Mouse (Mus musculus) heart, embryonic 15.5 days (tissue): ENCODE data around the gene Acvr1. TPM values are rescaled to one million over a fixed set of nuclear protein-coding genes. Genes with fewer than 3 reads are reported as not detected.

ENCODE experiments used
- ATAC-seq: fragments of 200-750 bp; cut with Nextera tagmentation; replicated peaks from 2 replicates; pipeline ENCODE4 v1.8.0; 2017; ENCODE audit warnings: low read depth, moderate TSS enrichment; ENCODE audit not compliant: insufficient number of reproducible peaks, insufficient read depth, low FRiP score
- H3K27ac ChIP-seq: fragments of 300-500 bp; sonication (generic); 2 replicates; pipeline ENCODE4 v1.5.1; 2015; ENCODE audit warnings: mild to moderate bottlenecking, inconsistent platforms
- H3K27me3 ChIP-seq: fragments of 300-500 bp; sonication (generic); 2 replicates; pipeline ENCODE4 v1.6.1; 2015; ENCODE audit warnings: inconsistent platforms
- H3K36me3 ChIP-seq: fragments of 300-500 bp; sonication (generic); 2 replicates; pipeline ENCODE4 v1.6.1; 2015; ENCODE audit warnings: mild to moderate bottlenecking, inconsistent platforms
- H3K4me1 ChIP-seq: fragments of 300-500 bp; sonication (generic); replicated peaks from 2 replicates; pipeline ENCODE4 v1.6.1; 2015; ENCODE audit warnings: inconsistent platforms
- H3K4me2 ChIP-seq: fragments of 300-500 bp; sonication (generic); 2 replicates; pipeline ENCODE4 v1.6.1; 2015; ENCODE audit warnings: inconsistent platforms, mild to moderate bottlenecking, moderate library complexity
- H3K4me3 ChIP-seq: fragments of 300-500 bp; sonication (generic); 2 replicates; pipeline ENCODE4 v1.5.1; 2015; ENCODE audit warnings: mild to moderate bottlenecking, inconsistent platforms
- H3K9ac ChIP-seq: fragments of 300-500 bp; sonication (generic); 2 replicates; pipeline ENCODE4 v1.6.1; 2015; ENCODE audit warnings: mild to moderate bottlenecking, inconsistent platforms
- H3K9me3 ChIP-seq: fragments of 300-500 bp; sonication (generic); replicated peaks from 2 replicates; pipeline ENCODE4 v1.6.1; 2016; ENCODE audit warnings: inconsistent platforms
- WGBS: fragments of 180-500 bp; shearing (Covaris S2); methylation state at CpG from one replicate; pipeline ENCODE4 v1.1.7; 2015; ENCODE audit warnings: mixed read lengths; 5-methylcytosine and 5-hydroxymethylcytosine counted together
- polyA plus RNA-seq: library from polyadenylated mRNA; unstranded; fragments of >200 nt; fragmentation: Nextera tagmentation; extraction: Ambion mirVana; gene quantifications from 2 replicates; pipeline ENCODE4 v1.2.1, GENCODE M21; 2015

The Acvr1 gene
- polyA plus RNA-seq: 8.6 and 8.8 TPM in 2 replicates

DNA sequence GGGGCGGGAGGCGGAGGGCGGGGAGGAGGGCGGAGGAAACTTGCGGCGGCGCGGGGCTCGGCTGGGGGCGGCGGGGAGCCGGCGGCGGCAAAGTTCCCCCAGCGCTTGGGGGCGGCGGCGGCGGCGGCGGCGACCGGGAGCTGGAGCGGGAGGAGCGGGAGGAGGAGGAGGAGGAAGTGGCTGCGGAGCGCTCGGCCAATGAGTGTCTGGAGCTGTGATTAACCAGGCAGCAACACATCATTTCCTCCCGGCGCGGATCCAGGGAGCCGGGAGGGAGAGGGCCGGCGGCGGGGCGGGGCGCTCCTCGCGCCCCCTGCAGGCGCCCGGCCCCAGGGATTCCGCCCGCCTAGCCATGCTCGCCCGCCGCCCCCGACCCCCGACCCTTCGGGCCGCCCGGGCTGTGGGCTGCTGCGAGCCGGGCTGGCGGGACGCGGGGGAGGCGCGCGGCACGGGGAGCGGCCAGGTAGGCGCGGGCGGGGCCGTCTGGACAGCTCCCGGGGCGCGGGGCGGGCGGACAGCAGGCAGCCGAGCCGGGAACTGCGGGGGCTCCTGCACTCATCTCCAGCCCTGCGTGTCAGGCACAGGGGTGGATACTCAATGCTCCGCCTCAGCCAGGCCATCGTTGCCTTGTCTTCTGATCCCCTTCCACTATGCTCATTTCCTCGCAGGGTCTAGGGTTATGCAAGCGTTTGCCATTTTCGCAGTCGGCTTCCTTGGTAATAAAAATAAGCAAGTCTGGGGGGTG, at the start of gene Acvr1, which contains the start of gene Upp2:
Acvr1 (minus strand) TSS at position 92 of the 745 bp plus-strand sequence.
Upp2 (plus strand) TSS at position 233 of the 745 bp plus-strand sequence.
- Histone ChIP-seq H3K4me3 (peak within 1 kb of the TSS; percentile 97), H3K27me3 (no peaks in the 10 kb centered on the region), H3K4me2 (peak within 1 kb of the TSS; percentile 66), H3K4me1 (peaks cover 50% of the 10 kb centered on the region), H3K36me3 (no peaks in the 10 kb centered on the region), H3K27ac (peak within 1 kb of the TSS; percentile 99), H3K9me3 (no peaks in the 10 kb centered on the region), H3K9ac (peak within 1 kb of the TSS; percentile 93)
- WGBS: under 1% methylated on average over 51 of the region's 80 CpGs
- peak; percentile 92 for ATAC-seq

DNA sequence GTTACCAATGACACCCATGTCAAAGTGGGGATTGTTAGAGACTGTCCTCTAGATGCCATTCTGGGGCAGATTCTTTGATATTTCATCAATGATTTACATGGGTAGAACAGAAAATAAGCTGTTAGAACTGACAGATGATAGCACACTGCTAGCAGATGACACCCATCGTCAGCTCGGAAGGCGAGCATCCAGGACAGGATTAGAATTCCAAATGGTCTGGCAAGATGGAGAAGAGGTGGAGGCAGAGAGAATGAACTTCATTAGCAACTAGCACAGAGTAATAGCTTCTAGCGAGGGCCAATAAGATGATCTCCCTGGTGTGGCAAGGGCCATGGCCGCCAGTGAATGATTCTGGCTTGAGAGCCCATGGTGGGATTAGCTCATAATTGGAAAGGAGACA, 48.8 kb upstream of the Acvr1 start:
- 82% methylated on average over 5 of the region's 5 CpGs for whole genome bisulfite sequencing
- H3K27me3 ChIP-seq: no peaks in the 10 kb centered on the region
- ATAC-seq: no peak
- H3K27ac ChIP-seq: no peak overlapping the region
- H3K4me2 ChIP-seq: no peak overlapping the region
- no peak overlapping the region for H3K9ac ChIP-seq
- H3K4me3 ChIP-seq: no peak overlapping the region
- H3K9me3 ChIP-seq: no peaks in the 10 kb centered on the region
- H3K4me1 ChIP-seq: no peaks in the 10 kb centered on the region
- H3K36me3 ChIP-seq: no peaks in the 10 kb centered on the region

DNA sequence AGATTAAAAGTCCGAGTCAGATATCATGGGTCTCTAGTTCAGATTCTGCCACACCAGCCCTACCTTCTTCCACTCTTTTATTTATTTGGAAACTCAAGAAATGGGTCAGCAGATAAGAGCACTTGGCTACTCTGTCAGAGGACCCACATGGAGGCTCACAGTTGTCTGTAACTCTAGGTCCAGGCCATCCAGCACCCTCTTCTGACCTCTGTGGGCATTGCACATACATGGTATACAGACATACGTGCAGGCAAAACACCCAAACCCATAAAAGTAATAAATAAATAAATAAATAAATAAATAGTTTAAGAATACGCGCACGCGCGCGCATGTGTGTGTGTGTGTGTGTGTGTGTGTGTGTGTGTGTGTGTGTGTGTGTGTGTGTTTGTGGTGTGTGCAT, 47.9 kb upstream of the Acvr1 start:
- no peak overlapping the region for H3K9ac ChIP-seq

DNA sequence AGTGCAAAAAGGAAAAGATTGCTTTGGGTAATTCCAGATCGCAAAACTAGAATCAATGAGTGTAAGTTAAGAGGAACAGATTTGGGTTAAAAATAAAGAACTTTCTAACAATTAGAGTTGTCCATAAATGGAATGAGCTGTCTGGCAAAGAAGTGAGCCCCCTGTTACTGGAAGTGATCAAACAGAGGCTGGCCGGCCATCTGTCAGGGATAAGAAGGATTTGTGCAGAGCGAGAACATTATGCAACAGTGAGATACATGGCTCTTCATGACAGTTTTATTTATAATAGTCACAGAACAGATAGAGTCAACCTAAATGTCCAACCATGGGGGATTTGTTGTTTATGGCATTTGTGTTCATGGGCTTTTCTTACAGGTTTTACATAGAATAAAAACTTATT, 46.8 kb upstream of the Acvr1 start:
- Histone ChIP-seq H3K4me3 (no peak overlapping the region), H3K9ac (no peak overlapping the region), H3K36me3 (no peaks in the 10 kb centered on the region), H3K4me1 (no peaks in the 10 kb centered on the region), H3K27me3 (no peaks in the 10 kb centered on the region), H3K9me3 (no peaks in the 10 kb centered on the region), H3K4me2 (no peak overlapping the region), H3K27ac (no peak overlapping the region)
- WGBS: 83% methylated on average over 3 of the region's 3 CpGs
- no peak for ATAC-seq

More for the DNA sequence above, 47.9 kb upstream of the Acvr1 start:
- Histone ChIP-seq H3K9me3 (no peaks in the 10 kb centered on the region), H3K27ac (no peak overlapping the region), H3K36me3 (no peaks in the 10 kb centered on the region), H3K27me3 (no peaks in the 10 kb centered on the region), H3K4me2 (no peak overlapping the region), H3K4me3 (no peak overlapping the region), H3K4me1 (no peaks in the 10 kb centered on the region)
- ATAC-seq: no peak
- 95% methylated on average over 8 of the region's 8 CpGs for WGBS

DNA sequence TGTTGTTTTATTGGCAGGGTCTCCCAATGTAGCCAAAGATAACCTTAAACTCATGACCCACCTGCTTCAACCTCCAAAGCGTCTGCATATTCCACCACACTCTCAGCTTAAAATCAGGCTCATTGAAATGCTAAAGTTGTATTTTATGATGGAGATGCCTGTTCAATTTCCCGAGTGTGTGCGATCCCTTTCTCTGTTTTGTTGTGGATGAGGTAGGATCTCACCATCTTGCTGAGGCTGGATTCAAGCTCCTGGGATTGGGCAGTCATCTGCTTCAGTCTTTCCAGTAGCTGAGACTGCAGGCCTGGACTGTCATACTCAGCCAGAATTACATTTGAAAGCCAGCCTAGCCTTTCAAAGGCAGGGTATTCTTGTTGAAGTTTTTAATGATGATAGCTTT, 37.8 kb upstream of the Acvr1 start:
- H3K9ac ChIP-seq: no peak overlapping the region
- no peak for ATAC-seq
- no peak overlapping the region for H3K27ac ChIP-seq
- H3K4me1 ChIP-seq: no peaks in the 10 kb centered on the region
- no peak overlapping the region for H3K4me2 ChIP-seq
- no peaks in the 10 kb centered on the region for H3K27me3 ChIP-seq
- no peak overlapping the region for H3K4me3 ChIP-seq
- WGBS: 84% methylated on average over 3 of the region's 3 CpGs
- H3K36me3 ChIP-seq: no peaks in the 10 kb centered on the region
- no peaks in the 10 kb centered on the region for H3K9me3 ChIP-seq

DNA sequence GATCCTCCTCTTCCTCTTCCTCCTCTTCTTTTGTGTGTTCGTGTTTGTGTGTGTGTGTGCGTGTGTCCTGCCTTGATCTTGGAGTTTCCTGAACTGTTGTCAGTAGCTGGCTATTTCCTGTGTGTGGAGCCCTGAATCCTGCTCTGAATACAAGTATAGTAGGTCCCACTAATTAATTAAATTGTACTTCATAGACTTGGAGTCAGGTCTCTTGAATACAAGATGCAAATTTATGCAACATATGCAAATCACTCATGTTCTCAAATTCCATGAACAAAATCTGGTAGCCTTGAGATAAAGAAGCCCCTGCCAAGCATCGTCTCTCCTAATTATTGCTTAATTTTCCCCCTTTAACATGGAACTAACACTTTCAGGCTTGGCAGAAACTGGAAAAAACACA, 36.4 kb upstream of the Acvr1 start:
- Histone ChIP-seq H3K9me3 (no peaks in the 10 kb centered on the region), H3K4me3 (no peak overlapping the region), H3K4me1 (no peaks in the 10 kb centered on the region), H3K36me3 (no peaks in the 10 kb centered on the region), H3K9ac (no peak overlapping the region), H3K27me3 (no peaks in the 10 kb centered on the region), H3K4me2 (no peak overlapping the region), H3K27ac (no peak overlapping the region)
- no peak for ATAC-seq
- WGBS: 78% methylated on average over 3 of the region's 3 CpGs

DNA sequence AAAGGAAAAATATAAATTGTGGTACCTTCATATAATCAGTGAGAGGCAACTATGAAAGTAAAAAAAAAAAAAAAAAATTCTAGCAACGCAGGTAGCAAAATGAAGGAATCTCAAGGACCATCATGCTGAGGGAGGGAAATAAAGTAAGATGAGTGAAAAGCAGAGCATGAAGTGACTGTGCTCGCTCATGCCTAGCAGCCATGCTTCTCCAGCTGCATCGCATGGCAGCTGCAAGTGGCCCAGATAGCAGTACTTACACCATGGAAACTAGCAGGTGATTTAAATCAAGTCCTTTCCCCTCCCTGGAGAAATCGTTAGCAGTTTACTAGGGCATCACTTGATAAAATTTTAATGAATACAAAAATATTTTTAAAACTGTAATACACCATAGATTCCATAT, 34.4 kb upstream of the Acvr1 start:
- Histone ChIP-seq H3K9me3 (no peaks in the 10 kb centered on the region), H3K36me3 (no peaks in the 10 kb centered on the region), H3K4me1 (no peaks in the 10 kb centered on the region), H3K27me3 (no peaks in the 10 kb centered on the region), H3K27ac (no peak overlapping the region), H3K9ac (no peak overlapping the region), H3K4me2 (no peak overlapping the region), H3K4me3 (no peak overlapping the region)
- no peak for ATAC-seq
- 79% methylated on average over 4 of the region's 4 CpGs for WGBS

DNA sequence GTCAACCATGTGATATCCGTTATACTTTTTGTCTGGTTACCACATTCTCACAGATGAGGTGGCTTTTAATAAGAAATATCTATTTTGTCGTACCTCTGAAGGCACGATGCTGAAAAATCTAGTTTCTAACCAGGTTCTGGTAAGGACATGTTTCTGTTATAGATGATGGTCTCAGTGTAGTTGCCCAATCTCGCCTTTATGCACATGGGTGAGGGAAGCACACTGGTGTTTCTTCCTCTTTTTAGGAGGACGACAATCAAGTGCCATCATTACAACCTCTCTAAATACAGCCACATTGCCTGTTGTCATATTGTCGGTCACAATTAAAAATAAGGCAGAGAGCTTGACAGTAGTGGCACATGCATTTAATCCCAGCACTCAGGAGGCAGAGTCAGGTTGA, 32.7 kb upstream of the Acvr1 start:
- Histone ChIP-seq H3K4me1 (0 out of 2 replicates have a peak, but pooled peaks cover 2% of the 10 kb centered on the region), H3K9me3 (no peaks in the 10 kb centered on the region), H3K27me3 (no peaks in the 10 kb centered on the region), H3K27ac (no peak overlapping the region), H3K36me3 (no peaks in the 10 kb centered on the region), H3K9ac (no peak overlapping the region), H3K4me3 (no peak overlapping the region), H3K4me2 (no peak overlapping the region)
- WGBS: 84% methylated on average over 6 of the region's 6 CpGs
- no peak for ATAC-seq

DNA sequence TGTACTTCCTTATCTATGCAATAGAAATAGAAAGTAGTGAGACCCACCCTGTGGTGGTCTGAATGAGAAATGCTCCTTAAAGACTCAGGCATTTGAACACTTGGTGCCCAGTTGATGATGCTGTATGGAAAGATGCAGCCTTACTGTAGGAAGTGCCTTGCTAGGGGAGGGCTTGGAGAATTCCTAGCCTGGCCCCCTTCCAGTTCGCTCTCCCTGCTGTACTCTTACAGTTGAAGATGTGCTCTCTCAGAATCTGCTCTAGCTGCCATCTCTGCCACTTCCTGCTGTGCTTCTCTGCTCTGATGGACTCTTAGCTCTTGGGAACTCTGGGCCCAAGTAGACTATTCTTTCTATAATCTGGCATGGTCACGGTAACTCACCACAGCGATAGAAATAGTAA, 30.6 kb upstream of the Acvr1 start:
- H3K9ac ChIP-seq: no peak overlapping the region
- no peak overlapping the region for H3K27ac ChIP-seq
- peaks cover 7% of the 10 kb centered on the region; the same call in 1 of the 2 replicates for H3K4me1 ChIP-seq
- H3K27me3 ChIP-seq: no peaks in the 10 kb centered on the region
- no peak overlapping the region for H3K4me2 ChIP-seq
- H3K9me3 ChIP-seq: no peaks in the 10 kb centered on the region
- no peaks in the 10 kb centered on the region for H3K36me3 ChIP-seq
- H3K4me3 ChIP-seq: no peak overlapping the region
- ATAC-seq: no peak
- WGBS: 86% methylated on average over 3 of the region's 3 CpGs

DNA sequence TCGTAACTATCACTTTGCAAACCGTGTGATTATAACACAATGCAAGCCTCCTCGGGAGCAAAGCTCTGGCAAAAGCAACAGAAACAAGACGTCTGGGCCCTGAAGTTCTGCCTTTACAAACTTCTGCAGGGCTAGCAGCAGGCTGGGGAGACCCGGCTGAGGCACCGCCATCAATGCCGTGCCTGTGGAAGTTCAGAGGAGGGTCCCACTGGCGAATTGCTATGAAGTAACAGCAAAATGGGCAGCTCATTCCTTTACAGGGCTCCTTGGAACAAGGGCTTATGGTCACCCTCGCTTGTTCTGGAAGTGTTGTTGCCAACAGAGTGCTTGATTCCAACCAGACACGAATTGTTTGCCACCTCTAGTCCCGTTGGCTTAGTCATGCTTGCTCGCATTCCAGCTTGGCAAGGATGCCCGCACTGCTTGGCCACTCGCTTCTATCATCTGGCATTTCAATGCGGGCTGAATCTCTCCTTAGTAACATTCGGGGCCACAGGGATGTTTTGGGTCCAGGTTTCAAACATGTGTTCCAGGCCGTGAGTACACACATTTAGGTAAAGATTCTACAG, 29.9 kb upstream of the Acvr1 start:
- peaks cover 7% of the 10 kb centered on the region; the same call in 1 of the 2 replicates for H3K4me1 ChIP-seq
- H3K9ac ChIP-seq: no peak overlapping the region
- H3K9me3 ChIP-seq: no peaks in the 10 kb centered on the region
- H3K4me3 ChIP-seq: no peak overlapping the region
- no peak for ATAC-seq
- no peaks in the 10 kb centered on the region for H3K27me3 ChIP-seq
- no peak overlapping the region for H3K27ac ChIP-seq
- H3K4me2 ChIP-seq: no peak overlapping the region
- WGBS: 82% methylated on average over 17 of the region's 17 CpGs
- H3K36me3 ChIP-seq: no peaks in the 10 kb centered on the region

DNA sequence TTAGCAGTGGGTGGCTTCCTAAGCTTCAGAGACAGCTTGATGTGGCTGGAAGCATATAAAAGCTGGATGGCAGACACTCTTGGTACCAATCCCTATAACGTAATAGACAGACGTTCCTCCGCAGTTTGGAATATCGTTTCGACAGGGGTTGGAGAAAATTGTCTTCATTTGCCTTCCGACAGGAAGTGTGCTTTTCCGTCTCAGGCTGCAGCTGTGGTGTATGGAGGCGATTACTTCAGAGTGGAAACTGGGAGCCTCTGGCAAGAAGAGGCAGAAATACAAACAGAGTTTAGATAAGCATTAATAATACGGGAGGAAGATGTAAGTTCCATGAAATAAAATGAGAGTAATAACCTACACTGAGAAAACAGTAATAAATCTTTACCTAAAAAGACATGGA, 28.4 kb upstream of the Acvr1 start:
- H3K27me3 ChIP-seq: no peaks in the 10 kb centered on the region
- ATAC-seq: no peak
- no peaks in the 10 kb centered on the region for H3K9me3 ChIP-seq
- no peak overlapping the region for H3K4me3 ChIP-seq
- H3K27ac ChIP-seq: peak overlapping the region; percentile 57
- peaks cover 7% of the 10 kb centered on the region; the same call in 1 of the 2 replicates for H3K4me1 ChIP-seq
- H3K4me2 ChIP-seq: 0 out of 2 replicates have a peak overlapping the region, but pooled peaks have one; percentile 16
- no peaks in the 10 kb centered on the region for H3K36me3 ChIP-seq
- no peak overlapping the region for H3K9ac ChIP-seq
- WGBS: 46% methylated on average over 9 of the region's 9 CpGs

DNA sequence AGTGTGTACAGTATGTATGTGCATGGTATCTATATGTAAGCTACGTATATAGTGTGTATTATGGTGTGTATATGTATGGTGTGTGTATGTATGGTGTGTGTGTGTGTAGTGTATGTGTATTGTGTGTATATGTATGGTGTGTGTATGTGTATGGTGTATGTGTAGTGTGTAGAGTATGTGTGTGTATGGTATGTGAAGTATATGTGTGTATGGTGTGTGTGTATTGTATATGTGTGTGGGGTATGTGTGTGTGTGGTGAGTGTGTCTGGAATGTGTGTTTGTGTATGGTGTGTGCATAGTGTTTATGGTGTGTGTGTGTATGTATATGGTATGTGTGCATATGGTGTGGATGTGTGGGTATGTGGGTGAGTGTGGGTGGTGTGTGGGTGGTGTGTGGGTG, 23.1 kb upstream of the Acvr1 start:
- no peak overlapping the region for H3K4me2 ChIP-seq
- H3K4me3 ChIP-seq: no peak overlapping the region
- no peaks in the 10 kb centered on the region for H3K36me3 ChIP-seq
- ATAC-seq: no peak
- H3K27ac ChIP-seq: no peak overlapping the region
- 95% methylated on average over 1 of the region's 1 CpGs for WGBS
- H3K4me1 ChIP-seq: peaks cover 16% of the 10 kb centered on the region
- H3K9ac ChIP-seq: no peak overlapping the region
- H3K27me3 ChIP-seq: no peaks in the 10 kb centered on the region
- H3K9me3 ChIP-seq: no peaks in the 10 kb centered on the region
